Mouse (Mus musculus): ENCODE results near the gene Desi2.
"Not testable (repeated sequence)": the region's sequence is repeated elsewhere in the genome, so short reads cannot be mapped to it uniquely, and the experiment has no call there.

The Desi2 gene

GRCm38 (mm10) chr1:178258821-178259220 lies 71.6 kb downstream of the Desi2 start:
- DNase-seq (ENCODE audit: low spot score in 2 of 2), result no peak

DNA sequence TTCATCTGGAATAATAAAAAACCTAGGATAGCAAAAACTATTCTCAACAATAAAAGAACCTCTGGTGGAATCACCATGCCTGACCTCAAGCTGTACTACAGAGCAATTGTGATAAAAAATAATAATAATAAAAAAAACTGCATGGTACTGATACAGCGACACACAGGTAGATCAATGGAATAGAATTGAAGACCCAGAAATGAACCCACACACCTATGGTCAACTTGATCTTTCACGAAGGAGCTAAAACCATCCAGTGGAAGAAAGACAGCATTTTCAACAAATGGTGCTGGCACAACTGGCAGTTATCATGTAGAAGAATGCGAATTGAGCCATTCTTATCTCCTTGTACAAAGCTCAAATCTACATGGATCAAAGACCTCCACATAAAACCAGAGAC lies 78.2 kb downstream of the Desi2 start:
- not testable (repeated sequence) for DNase-seq (ENCODE audit: low spot score in 2 of 2)

GRCm38 (mm10) chr1:178270635-178271034 lies 83.4 kb downstream of the Desi2 start:
- no peak for DNase-seq (ENCODE audit: low spot score in 2 of 2)

- DNase-seq (ENCODE audit: low spot score in 2 of 2), result no peak
Measured at GRCm38 (mm10) chr1:178275174-178275730, 88.0 kb downstream of the Desi2 start.

- DNase-seq (ENCODE audit: low spot score in 2 of 2), result no peak
Measured at GRCm38 (mm10) chr1:178275738-178276053, 88.5 kb downstream of the Desi2 start.

- DNase-seq (ENCODE audit: low spot score in 2 of 2), result peak in 1 of 2 experiments; percentile 4
Measured at GRCm38 (mm10) chr1:178276054-178276911, 89.1 kb downstream of the Desi2 start.

DNA sequence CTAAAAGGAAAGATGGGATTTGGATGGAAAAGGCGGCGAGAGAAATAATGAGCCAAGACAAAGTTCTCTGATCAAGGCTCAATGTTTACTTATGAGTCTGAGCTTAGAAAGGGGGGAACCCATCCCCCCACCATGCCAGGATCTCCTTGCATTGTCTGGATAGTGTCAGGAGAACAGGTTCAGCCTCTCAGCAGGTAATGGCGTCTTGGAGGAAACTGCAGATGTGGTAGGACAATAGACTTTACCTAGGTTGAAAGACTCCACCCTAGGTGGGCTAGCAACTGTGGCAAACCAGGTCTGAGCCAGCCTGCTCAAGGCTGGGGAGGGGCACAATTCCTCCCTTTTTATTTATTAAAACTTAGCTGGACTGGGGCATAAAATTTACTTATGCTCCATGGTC lies 96.1 kb downstream of the Desi2 start:
- not testable (repeated sequence) for DNase-seq (ENCODE audit: low spot score in 2 of 2)

DNA sequence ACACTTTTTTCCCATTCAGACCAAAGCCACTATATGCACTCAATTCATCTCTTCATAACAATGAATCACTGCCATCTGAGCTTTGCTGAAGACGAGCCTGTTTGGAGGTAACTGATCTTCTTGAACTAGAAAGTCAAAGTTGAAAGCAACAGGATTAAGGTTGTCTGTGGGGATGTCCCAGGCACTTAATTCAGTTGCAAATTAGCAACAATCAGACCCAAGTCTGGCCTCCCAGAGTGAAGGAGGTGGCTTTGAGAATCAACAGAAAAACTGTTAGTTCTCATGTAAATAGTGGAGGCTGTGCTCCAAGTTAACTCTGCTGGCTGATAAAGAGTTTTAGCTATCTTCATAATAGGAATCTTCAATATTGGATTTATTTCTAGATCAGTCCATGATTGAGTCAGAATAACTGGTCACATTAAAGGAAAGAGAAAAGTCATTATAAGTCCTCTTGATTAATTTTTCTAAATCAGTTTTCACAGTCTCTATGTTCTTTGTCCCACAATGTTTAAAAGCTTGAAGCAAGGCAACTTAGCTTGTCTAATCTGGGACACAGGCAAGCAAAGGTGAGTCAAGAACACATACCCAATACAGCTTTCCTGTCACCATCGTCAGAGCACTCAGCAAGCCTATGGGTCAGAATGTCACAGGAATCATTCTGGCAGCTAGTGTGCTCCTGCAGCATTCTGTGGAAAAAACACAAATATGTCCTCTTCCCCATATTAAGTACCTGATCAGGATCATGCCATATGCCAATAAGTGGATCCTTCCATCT lies 96.9 kb downstream of the Desi2 start:
- DNase-seq (ENCODE audit: low spot score in 2 of 2), result no peak

DNA sequence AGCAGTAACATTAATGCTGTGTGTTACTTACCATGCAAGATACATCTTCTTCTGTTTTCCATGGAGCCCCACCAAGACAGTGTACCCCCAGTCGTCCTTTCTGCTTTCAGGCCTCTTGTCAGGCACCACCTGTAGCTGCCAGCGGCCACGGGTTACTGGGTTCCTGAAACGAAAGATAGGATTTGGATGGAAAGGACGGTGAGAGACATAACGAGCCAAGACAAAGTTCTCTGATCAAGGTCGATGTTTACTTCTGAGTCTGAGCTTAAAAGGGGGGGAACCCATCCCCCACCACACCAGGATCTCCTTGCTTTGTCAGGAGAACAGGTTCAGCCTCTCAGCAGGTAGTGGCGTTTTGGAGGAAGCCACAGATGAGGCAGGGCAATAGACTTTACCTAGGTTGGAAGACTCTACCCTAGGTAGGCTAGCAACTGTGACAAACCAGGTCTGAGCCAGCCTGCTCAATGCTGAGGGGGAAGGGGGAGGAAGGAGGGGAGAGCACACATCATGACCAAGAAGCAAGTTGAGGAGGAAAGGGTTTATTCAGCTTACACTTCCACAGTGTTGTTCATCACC lies 100.5 kb downstream of the Desi2 start:
- no peak for DNase-seq (ENCODE audit: low spot score in 2 of 2)

- no peak for DNase-seq (ENCODE audit: low spot score in 2 of 2)
Measured at GRCm38 (mm10) chr1:178291716-178292115, 104.5 kb downstream of the Desi2 start.

GRCm38 (mm10) chr1:178294051-178294450 lies 106.8 kb downstream of the Desi2 start:
- DNase-seq (ENCODE audit: low spot score in 2 of 2), result no peak

DNA sequence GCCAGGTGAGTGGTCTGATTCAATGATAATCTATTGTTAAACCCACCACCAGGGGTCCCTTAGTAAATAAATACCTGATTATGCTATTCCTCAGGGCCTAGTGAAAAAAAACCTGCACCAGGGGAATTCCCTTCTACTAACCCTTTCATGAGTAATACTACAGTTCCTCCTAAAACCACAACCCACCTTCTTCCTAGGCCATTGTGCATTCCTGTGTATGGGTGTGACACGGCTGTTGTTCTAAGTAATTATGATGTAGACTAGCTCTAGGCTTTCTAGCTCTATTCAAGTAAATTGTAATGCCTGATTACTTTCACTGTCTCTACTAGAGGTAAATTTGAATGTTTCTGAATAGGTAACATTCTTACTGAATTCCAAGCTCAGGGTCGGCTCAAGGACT lies 114.0 kb downstream of the Desi2 start:
- DNase-seq (ENCODE audit: low spot score in 2 of 2), result not testable (repeated sequence)

DNA sequence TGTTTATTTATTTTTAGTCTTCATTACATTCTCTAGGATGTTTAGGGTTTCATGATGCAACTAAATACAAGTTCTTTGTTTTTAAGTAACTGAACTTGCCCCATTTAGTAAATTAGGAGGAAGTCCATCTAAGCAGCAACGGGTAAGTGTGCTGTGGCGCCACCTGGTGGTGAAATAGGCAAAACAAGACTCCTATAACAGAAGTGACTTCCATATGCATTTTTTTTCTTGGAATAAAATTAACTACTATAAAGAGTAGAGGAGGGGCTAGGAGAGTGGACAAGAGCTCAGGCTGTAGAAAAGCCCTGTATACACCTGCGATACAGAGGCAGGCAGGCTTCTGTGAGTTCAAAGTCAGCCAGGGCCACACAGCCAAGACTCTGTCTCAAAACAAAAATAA lies 116.2 kb downstream of the Desi2 start:
- DNase-seq (ENCODE audit: low spot score in 2 of 2), result peak; percentile 40 to 69
